Mouse (Mus musculus) MEL (cell line): ENCODE data around the gene Srebf1. TPM values are rescaled to one million over a fixed set of nuclear protein-coding genes. Genes with fewer than 3 reads are reported as not detected.

Experiments
- DNase-seq: peaks from one replicate; pipeline ENCODE4 v3.0.0; 2011; ENCODE audit warnings: low read depth, low spot score
- H3K27ac ChIP-seq: 2 replicates; pipeline ENCODE4 v1.5.1; 2012; ENCODE audit warnings: low read depth, mild to moderate bottlenecking, control low read depth, low read length, moderate library complexity; ENCODE audit not compliant: control insufficient read depth
- H3K27me3 ChIP-seq, 2 experiments: fragments of 150-350 bp in 1 of 2; sonication (generic) in 1 of 2; 2 replicates each; pipeline ENCODE4 v1.6.1; 2012; ENCODE audit warnings: low read length in 2 of 2, mild to moderate bottlenecking in 2 of 2, improper control_type of control experiment in 1 of 2, moderate library complexity in 1 of 2; ENCODE audit not compliant: insufficient read depth in 2 of 2, control insufficient read depth in 1 of 2
- H3K36me3 ChIP-seq, 2 experiments: 2 replicates each; pipeline ENCODE4 v1.6.1; 2012 to 2014; ENCODE audit warnings: low read length in 2 of 2, improper control_type of control experiment in 1 of 2, inconsistent platforms in 1 of 2, mild to moderate bottlenecking in 1 of 2; ENCODE audit not compliant: insufficient read depth in 2 of 2, control insufficient read depth in 1 of 2
- H3K4me1 ChIP-seq, 2 experiments: fragments of 150-350 bp in 1 of 2; sonication (generic) in 1 of 2; 2 replicates each; pipeline ENCODE4 v1.6.1; 2012; ENCODE audit warnings: low read length in 2 of 2, improper control_type of control experiment in 1 of 2, mild to moderate bottlenecking in 1 of 2; ENCODE audit not compliant: insufficient read depth in 2 of 2, control insufficient read depth in 1 of 2
- H3K4me3 ChIP-seq, 2 experiments: fragments of 150-350 bp in 1 of 2; sonication (generic) in 1 of 2; 2 replicates each; pipeline ENCODE4 v1.5.1; 2012; ENCODE audit warnings: low read depth in 2 of 2, low read length in 2 of 2, mild to moderate bottlenecking in 2 of 2, moderate library complexity in 2 of 2, control low read depth in 1 of 2, improper control_type of control experiment in 1 of 2; ENCODE audit not compliant: control insufficient read depth in 1 of 2, insufficient read depth in 1 of 2
- H3K79me2 ChIP-seq: 2 replicates; pipeline ENCODE4 v1.6.1; 2012; ENCODE audit warnings: mild to moderate bottlenecking, low read length, moderate library complexity; ENCODE audit not compliant: control insufficient read depth, poor library complexity, insufficient read depth
- H3K9ac ChIP-seq: 2 replicates; pipeline ENCODE4 v1.6.1; 2012; ENCODE audit warnings: low read depth, mild to moderate bottlenecking, control low read depth, low read length, moderate library complexity; ENCODE audit not compliant: control insufficient read depth, poor library complexity, severe bottlenecking
- H3K9me3 ChIP-seq: fragments of 150-350 bp; sonication (generic); replicated peaks from 2 replicates; pipeline ENCODE4 v1.6.1; 2012; ENCODE audit warnings: mild to moderate bottlenecking, low read length, improper control_type of control experiment, moderate library complexity; ENCODE audit not compliant: insufficient read depth
- BHLHE40 ChIP-seq: IDR thresholded peaks from 2 replicates; pipeline ENCODE4 v1.6.1; 2012; ENCODE audit warnings: low read depth, mild to moderate bottlenecking, inconsistent platforms, low read length, improper control_type of control experiment, borderline replicate concordance
- CTCF ChIP-seq, 3 experiments: IDR thresholded peaks in 2 of 3; conservative IDR thresholded peaks in 1 of 3; 2 replicates each; pipeline ENCODE4 v1.5.1; 2011 to 2012; ENCODE audit warnings: low read length in 3 of 3, low read depth in 2 of 3, mild to moderate bottlenecking in 2 of 3, improper control_type of control experiment in 1 of 3, inconsistent platforms in 1 of 3, mixed read lengths in 1 of 3, moderate library complexity in 1 of 3; ENCODE audit not compliant: control insufficient read depth in 1 of 3, insufficient read depth in 1 of 3, poor library complexity in 1 of 3, severe bottlenecking in 1 of 3
- E2F4 ChIP-seq: IDR thresholded peaks from 2 replicates; pipeline ENCODE4 v1.6.1; 2011; ENCODE audit warnings: low read depth, low read length, improper control_type of control experiment, borderline replicate concordance
- ELF1 ChIP-seq: IDR thresholded peaks from 2 replicates; pipeline ENCODE4 v1.6.1; 2014; ENCODE audit warnings: low read depth, mild to moderate bottlenecking, inconsistent platforms, low read length, improper control_type of control experiment, moderate library complexity
- EP300 ChIP-seq, 2 experiments: IDR thresholded peaks; 2 replicates each; pipeline ENCODE4 v1.6.1; 2011; ENCODE audit warnings: improper control_type of control experiment in 2 of 2, low read length in 2 of 2, low read depth in 1 of 2, mild to moderate bottlenecking in 1 of 2
- GATA1 ChIP-seq: IDR thresholded peaks from 2 replicates; pipeline ENCODE4 v1.6.1; 2011; ENCODE audit warnings: low read depth, low read length, improper control_type of control experiment
- HCFC1 ChIP-seq: IDR thresholded peaks from 2 replicates; pipeline ENCODE4 v1.6.1; 2012; ENCODE audit warnings: low read depth, mild to moderate bottlenecking, inconsistent platforms, low read length, improper control_type of control experiment, moderate library complexity
- KAT2A ChIP-seq: conservative IDR thresholded peaks from 2 replicates; pipeline ENCODE4 v1.6.1; 2012; ENCODE audit warnings: low read depth, low read length, improper control_type of control experiment, inconsistent platforms
- MAFK ChIP-seq: IDR thresholded peaks from 2 replicates; pipeline ENCODE4 v1.6.1; 2011; ENCODE audit warnings: low read depth, mild to moderate bottlenecking, low read length, improper control_type of control experiment, borderline replicate concordance
- MAX ChIP-seq: IDR thresholded peaks from 2 replicates; pipeline ENCODE4 v1.6.1; 2011; ENCODE audit warnings: low read length, improper control_type of control experiment
- MAZ ChIP-seq: IDR thresholded peaks from 2 replicates; pipeline ENCODE4 v1.6.1; 2012; ENCODE audit warnings: low read depth, mild to moderate bottlenecking, inconsistent platforms, low read length, improper control_type of control experiment
- MEF2A ChIP-seq: IDR thresholded peaks from 2 replicates; pipeline ENCODE4 v1.6.1; 2014; ENCODE audit warnings: low read depth, mild to moderate bottlenecking, inconsistent platforms, low read length, improper control_type of control experiment; ENCODE audit not compliant: poor library complexity, insufficient replicate concordance, severe bottlenecking; ENCODE audit errors: extremely low read depth
- NRF1 ChIP-seq: IDR thresholded peaks from 2 replicates; pipeline ENCODE4 v1.6.1; 2014; ENCODE audit warnings: low read depth, mild to moderate bottlenecking, inconsistent platforms, low read length, improper control_type of control experiment, moderate library complexity; ENCODE audit not compliant: poor library complexity, insufficient read depth, severe bottlenecking
- POLR2AphosphoS2 ChIP-seq: IDR thresholded peaks from 2 replicates; pipeline ENCODE4 v1.6.1; 2011; ENCODE audit warnings: low read length, improper control_type of control experiment
- POLR2AphosphoS5 ChIP-seq: IDR thresholded peaks from 2 replicates; pipeline ENCODE4 v1.6.1; 2012; ENCODE audit warnings: low read depth, borderline replicate concordance, mild to moderate bottlenecking, inconsistent platforms, low read length, moderate library complexity, mixed read lengths
- SIN3A ChIP-seq: IDR thresholded peaks from 2 replicates; pipeline ENCODE4 v1.6.1; 2012; ENCODE audit warnings: low read length, improper control_type of control experiment, inconsistent platforms
- SMC3 ChIP-seq: IDR thresholded peaks from 2 replicates; pipeline ENCODE4 v1.6.1; 2011; ENCODE audit warnings: low read depth, low read length, improper control_type of control experiment
- TAL1 ChIP-seq: IDR thresholded peaks from 2 replicates; pipeline ENCODE4 v1.6.1; 2012; ENCODE audit warnings: mild to moderate bottlenecking, inconsistent platforms, low read length, moderate library complexity, mixed read lengths
- TBP ChIP-seq: IDR thresholded peaks from 2 replicates; pipeline ENCODE4 v1.8.0; 2011; ENCODE audit warnings: low read depth, low read length, improper control_type of control experiment
- UBTF ChIP-seq: IDR thresholded peaks from 2 replicates; pipeline ENCODE4 v1.6.1; 2012; ENCODE audit warnings: low read depth, mild to moderate bottlenecking, inconsistent platforms, low read length, improper control_type of control experiment, moderate library complexity, borderline replicate concordance; ENCODE audit not compliant: insufficient read depth
- USF1 ChIP-seq: IDR thresholded peaks from 2 replicates; pipeline ENCODE4 v1.6.1; 2014; ENCODE audit warnings: low read depth, mild to moderate bottlenecking, inconsistent platforms, low read length, improper control_type of control experiment, moderate library complexity
- USF2 ChIP-seq, 2 experiments: IDR thresholded peaks; 2 replicates each; pipeline ENCODE4 v1.6.1; 2011 to 2012; ENCODE audit warnings: improper control_type of control experiment in 2 of 2, low read length in 2 of 2, borderline replicate concordance in 1 of 2, inconsistent platforms in 1 of 2, low read depth in 1 of 2, mild to moderate bottlenecking in 1 of 2; ENCODE audit not compliant: insufficient read depth in 1 of 2
- ZMIZ1 ChIP-seq: IDR thresholded peaks from 2 replicates; pipeline ENCODE4 v1.6.1; 2012; ENCODE audit warnings: low read depth, mild to moderate bottlenecking, inconsistent platforms, low read length, improper control_type of control experiment, moderate library complexity
- ZNF384 ChIP-seq: IDR thresholded peaks from 2 replicates; pipeline ENCODE4 v1.6.1; 2012; ENCODE audit warnings: low read depth, mild to moderate bottlenecking, inconsistent platforms, low read length, improper control_type of control experiment
- polyA plus RNA-seq, 2 experiments: library from polyadenylated mRNA; stranded (reverse) in 1 of 2; unstranded in 1 of 2; fragments of >175 nt in 1 of 2; fragments of >200 nt in 1 of 2; gene quantifications; 2 replicates each; pipeline versions ENCODE4 v1.2.1 to v1.2.4; 2012; ENCODE audit warnings: low replicate concordance in 2 of 2, low read depth in 1 of 2; ENCODE audit not compliant: insufficient read length in 2 of 2, insufficient read depth in 1 of 2, missing spikeins in 1 of 2
- total RNA-seq: library from RNA; depleted of rRNA; stranded (reverse); fragments of 300-350 nt; gene quantifications from 2 replicates; pipeline ENCODE4 v1.2.3, GENCODE M21; 2012

The Srebf1 gene
- total and polyA plus RNA-seq, 3 experiments: 241 to 288 TPM; not detected in 1

- TF ChIP-seq ZMIZ1 (no peak), MAZ (no peak), E2F4 (no peak), CTCF (IDR thresholded peaks at IDR 0.05 in 2 of 3, conservative IDR thresholded peaks at IDR 0.05 in 1 of 3; ENCODE audit: control insufficient read depth in 1 of 3, insufficient read depth in 1 of 3, low read depth in 2 of 3, low read length in 3 of 3, poor library complexity in 1 of 3, severe bottlenecking in 1 of 3) (no peak), TAL1 (no peak), POLR2AphosphoS2 (no peak), ZNF384 (no peak), MAX (no peak), MEF2A (no peak), BHLHE40 (no peak), SIN3A (no peak), UBTF (no peak)
- no peak for DNase-seq
- Histone ChIP-seq H3K9me3 (no peaks in the 10 kb centered on the region), H3K27ac (no peak overlapping the region), H3K79me2 (no peaks in the 10 kb centered on the region), H3K27me3 (no peaks in the 10 kb centered on the region), H3K36me3 (no peaks in the 10 kb centered on the region), H3K4me1 (no peaks in the 10 kb centered on the region), H3K4me3 (no peak overlapping the region), H3K9ac (no peak overlapping the region)
Observed at GRCm38 (mm10) chr11:60264651-60265050, 42.3 kb upstream of the Srebf1 start.

- TF ChIP-seq USF1 (no peak), GATA1 (no peak), KAT2A (no peak), BHLHE40 (no peak), POLR2AphosphoS5 (no peak), SMC3 (no peak), MAZ (no peak), MEF2A (no peak), MAFK (no peak), ELF1 (no peak), EP300 (IDR thresholded peaks at IDR 0.05; ENCODE audit: low read depth in 1 of 2, low read length in 2 of 2) (no peak), HCFC1 (no peak), NRF1 (no peak), TBP (no peak), TAL1 (no peak), USF2 (IDR thresholded peaks at IDR 0.05; ENCODE audit: borderline replicate concordance in 1 of 2, insufficient read depth in 1 of 2, low read depth in 1 of 2, low read length in 2 of 2) (no peak)
- Histone ChIP-seq H3K79me2 (no peaks in the 10 kb centered on the region), H3K4me1 (no peaks in the 10 kb centered on the region), H3K4me3 (no peak overlapping the region), H3K27me3 (no peaks in the 10 kb centered on the region), H3K9ac (no peak overlapping the region), H3K27ac (no peak overlapping the region), H3K36me3 (no peaks in the 10 kb centered on the region), H3K9me3 (no peaks in the 10 kb centered on the region)
- no peak for DNase-seq
Observed at GRCm38 (mm10) chr11:60262396-60262795, 40.0 kb upstream of the Srebf1 start.
